Mouse (Mus musculus) small intestine, adult 2 months (tissue): ENCODE data around the gene Hist1h2bb.

ENCODE experiments used
- CTCF ChIP-seq: fragments of 200-500 bp; IDR thresholded peaks from 2 replicates; pipeline ENCODE4 v1.5.1; 2012; ENCODE audit warnings: low read depth, mild to moderate bottlenecking, control low read depth, inconsistent platforms, low read length, moderate library complexity, mixed read lengths; ENCODE audit not compliant: insufficient replicate concordance, insufficient read length; ENCODE audit errors: extremely low read depth
- POLR2A ChIP-seq: fragments of 200-500 bp; IDR thresholded peaks from 2 replicates; pipeline ENCODE4 v1.6.1; 2012; ENCODE audit warnings: low read depth, mild to moderate bottlenecking, control low read depth, inconsistent platforms, low read length, moderate library complexity

- TF ChIP-seq CTCF (no peak), POLR2A (no peak)
Observed at GRCm38 (mm10) chr13:23749563-23750121, 3.1 kb downstream of the Hist1h2bb start.
